9 mouse cellular contexts compared by ENCODE assay signal in the genomic region with DNA sequence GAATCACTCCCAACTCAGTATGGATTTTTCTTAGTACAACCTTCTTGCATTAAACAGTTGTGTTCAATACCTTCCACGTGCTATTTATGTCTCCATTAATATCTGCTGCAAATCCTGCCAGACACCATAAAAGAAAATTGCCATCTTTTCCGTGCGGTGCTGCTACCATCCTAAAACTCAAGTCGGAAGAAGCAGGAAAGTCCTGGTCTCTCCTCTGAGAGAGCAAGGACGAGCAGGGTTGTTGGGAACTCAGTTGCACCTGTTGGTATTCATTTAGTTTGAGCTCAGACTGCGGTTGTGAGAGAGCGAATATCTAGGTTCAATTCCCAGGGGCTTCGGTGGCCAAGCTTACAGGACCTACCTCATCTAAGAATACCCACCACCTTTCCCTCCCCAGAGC. TPM values are rescaled to one million over a fixed set of nuclear protein-coding genes. Genes with fewer than 3 reads are reported as not detected.
DNase-seq lines count a peak whose midpoint lies in the region; ATAC-seq and TF ChIP-seq lines count a peak whose summit lies in the region.
"Had no signal": no experiment of that assay in that cellular context is flagged by ENCODE, and none has a peak within 500 bp of the region (broad histone marks: within the 10 kb centered on the region; RNA-seq: fewer than 3 reads in every experiment).

No protein-coding gene starts in this region.

- H3K27me3 ChIP-seq in intestine, embryonic 14.5 days (replicated peaks; ENCODE audit: control insufficient read depth, insufficient read depth, low read length) = peaks cover 97% of the 10 kb centered on the region
- H3K27me3 ChIP-seq in intestine, postnatal 0 days (replicated peaks; ENCODE audit: control insufficient read depth, insufficient read depth, low read length) = peaks cover 96% of the 10 kb centered on the region
- H3K27me3 ChIP-seq in limb, embryonic 11.5 days (ENCODE audit: control insufficient read depth, insufficient read depth, low read length) = no peaks in the 10 kb centered on the region

- no peaks in the 10 kb centered on the region for H3K9me3 ChIP-seq in intestine, embryonic 14.5 days (ENCODE audit: control insufficient read depth, low read length)
- H3K9me3 ChIP-seq in intestine, postnatal 0 days (ENCODE audit: control insufficient read depth) = no peaks in the 10 kb centered on the region
- H3K9me3 ChIP-seq in limb, embryonic 11.5 days (ENCODE audit: control insufficient read depth, low read length) = no peaks in the 10 kb centered on the region

- peaks cover 19% of the 10 kb centered on the region for H3K4me1 ChIP-seq in intestine, embryonic 14.5 days (replicated peaks; ENCODE audit: control insufficient read depth, insufficient read depth, low read length)
- H3K4me1 ChIP-seq in intestine, postnatal 0 days (replicated peaks; ENCODE audit: control insufficient read depth, insufficient read depth, low read length) = peaks cover 7% of the 10 kb centered on the region; the same call in 1 of the 2 replicates
- peaks cover 28% of the 10 kb centered on the region for H3K4me1 ChIP-seq in limb, embryonic 11.5 days (ENCODE audit: control insufficient read depth, insufficient read depth, low read length)

- H3K36me3 ChIP-seq in intestine, embryonic 14.5 days (ENCODE audit: control insufficient read depth, insufficient read depth, low read length) = no peaks in the 10 kb centered on the region
- no peaks in the 10 kb centered on the region for H3K36me3 ChIP-seq in intestine, postnatal 0 days (ENCODE audit: control insufficient read depth, insufficient read depth)
- H3K36me3 ChIP-seq in limb, embryonic 11.5 days (ENCODE audit: control insufficient read depth, insufficient read depth, low read length) = no peaks in the 10 kb centered on the region

- ATAC-seq in intestine, embryonic 14.5 days (replicated peaks; ENCODE audit: low FRiP score, low TSS enrichment, low read depth) = no peak
- no peak for ATAC-seq in intestine, postnatal 0 days
- no peak for ATAC-seq in limb, embryonic 11.5 days (ENCODE audit: insufficient number of reproducible peaks, low FRiP score, low TSS enrichment, low read depth)
- ATAC-seq: activated CD4-positive, CD25-positive, alpha-beta regulatory T cell, adult 4 months had no signal

- no peak for TF ChIP-seq CTCF in intestine, postnatal 0 days (IDR thresholded peaks at IDR 0.05; ENCODE audit: low read depth)

- peak; percentile 57 for DNase-seq in intestine, embryonic 14.5 days (ENCODE audit: low spot score)
- peak; percentile 16 for DNase-seq in retina, postnatal 1 day
- no peak for DNase-seq in retina, embryonic 14.5 days (ENCODE audit: low spot score)
- DNase-seq in limb, embryonic 11.5 days (ENCODE audit: low spot score) = peak; percentile 53
- no peak for DNase-seq in thymus, postnatal 0 days (ENCODE audit: low spot score)
- no peak for DNase-seq in cerebellum, postnatal 10 days
- DNase-seq: thymus, postnatal 14 days had no signal

- H3K4me2 ChIP-seq in intestine, embryonic 14.5 days (ENCODE audit: low read length) = no peak overlapping the region
- no peak overlapping the region for H3K4me2 ChIP-seq in intestine, postnatal 0 days (replicated peaks; ENCODE audit: low read depth)
- peak overlapping the region; percentile 90 for H3K4me2 ChIP-seq in limb, embryonic 11.5 days (ENCODE audit: low read depth, severe bottlenecking)

- H3K27ac ChIP-seq in intestine, embryonic 14.5 days (ENCODE audit: low read depth) = no peak overlapping the region
- no peak overlapping the region for H3K27ac ChIP-seq in intestine, postnatal 0 days (ENCODE audit: low read depth, low read length)
- peak overlapping the region; percentile 100 for H3K27ac ChIP-seq in limb, embryonic 11.5 days (replicated peaks; ENCODE audit: low read depth, low read length)

- WGBS in intestine, embryonic 14.5 days = 5% methylated on average over 8 of the region's 8 CpGs
- 18% methylated on average over 8 of the region's 8 CpGs for WGBS in intestine, postnatal 0 days
- WGBS in limb, embryonic 11.5 days = 1% methylated on average over 8 of the region's 8 CpGs

- H3K9ac ChIP-seq in intestine, embryonic 14.5 days (ENCODE audit: low read length) = no peak overlapping the region
- no peak overlapping the region for H3K9ac ChIP-seq in intestine, postnatal 0 days (ENCODE audit: low read depth, low read length)
- H3K9ac ChIP-seq in limb, embryonic 11.5 days (ENCODE audit: low read length) = peak overlapping the region; percentile 98

- no peak overlapping the region for H3K4me3 ChIP-seq in intestine, embryonic 14.5 days (ENCODE audit: low read depth, low read length)
- H3K4me3 ChIP-seq in intestine, postnatal 0 days (ENCODE audit: low read depth, low read length) = no peak overlapping the region; the same call in 1 of the 2 replicates
- 0 out of 2 replicates have a peak overlapping the region, but pooled peaks have one; percentile 77 for H3K4me3 ChIP-seq in limb, embryonic 11.5 days (ENCODE audit: low read depth, low read length)

RNA-seq across cellular contexts. Expression of a gene that starts 37.2 kb away (rescaled TPM):
- polyA plus RNA-seq in intestine, embryonic 14.5 days (2014; fragmentation: Nextera tagmentation; extraction: Ambion mirVana) = 15.2 and 17.6 TPM in 2 replicates
- 7.7 and 9.4 TPM in 2 replicates for polyA plus RNA-seq in intestine, postnatal 0 days (2015; fragmentation: Nextera tagmentation; extraction: Ambion mirVana)
- polyA plus RNA-seq in limb, embryonic 11.5 days (2014; fragmentation: Nextera tagmentation; extraction: Ambion mirVana) = 218 and 228 TPM in 2 replicates
- polyA plus RNA-seq in thymus, postnatal 0 days (2015; fragmentation: Nextera tagmentation; extraction: Ambion mirVana) = 1.1 and 1.2 TPM in 2 replicates
- polyA plus RNA-seq: activated CD4-positive, CD25-positive, alpha-beta regulatory T cell, adult 4 months had no signal

Comparison
In these comparisons a context has a peak if more than half of its experiments do, and no peak if none do; other contexts are left out.
1. DNase-seq: peak in intestine, embryonic 14.5 days (single experiment), retina, postnatal 1 day (single experiment) and limb, embryonic 11.5 days (single experiment); none in retina, embryonic 14.5 days (single experiment), thymus, postnatal 0 days (single experiment) and cerebellum, postnatal 10 days (0 of 2).
2. RNA of a gene that starts 37.2 kb away (polyA plus RNA-seq): 218 to 228 TPM in limb, embryonic 11.5 days; 15.2 to 17.6 TPM in intestine, embryonic 14.5 days, 7.7 to 9.4 TPM in intestine, postnatal 0 days and 1.1 to 1.2 TPM in thymus, postnatal 0 days; every median in the first group is over 10 times any median in the second.